Mouse (Mus musculus): Measurements from ENCODE around the gene Gm14226. TPM values are rescaled to one million over a fixed set of nuclear protein-coding genes. Genes with fewer than 3 reads are reported as not detected.
A peak's percentile ranks its signal among the peaks of the same experiment; 100 is the strongest.
"Not testable (repeated sequence)": the region's sequence is repeated elsewhere in the genome, so short reads cannot be mapped to it uniquely, and the experiment has no call there.

Gm14226 gene
- polyA plus RNA-seq, 1 experiment from 2014 or later, result 0.69 TPM

GRCm38 (mm10) chr2:155005491-155005890 is 12.6 kb upstream of the Gm14226 start:
- H3K4me3 ChIP-seq (ENCODE audit: control insufficient read depth in 1 of 2, insufficient read depth in 1 of 2, low read depth in 1 of 2, low read length in 2 of 2), result no peak overlapping the region
- H3K36me3 ChIP-seq (ENCODE audit: control insufficient read depth, insufficient read depth, low read length), result no peaks in the 10 kb centered on the region
- H3K4me1 ChIP-seq (ENCODE audit: control insufficient read depth in 2 of 2, insufficient read depth in 2 of 2, low read length in 2 of 2), result no peaks in the 10 kb centered on the region
- WGBS, result 85% methylated on average over 11 of the region's 11 CpGs
- no peaks in the 10 kb centered on the region for H3K9me3 ChIP-seq (ENCODE audit: control insufficient read depth, low read length)
- no peak overlapping the region for H3K9ac ChIP-seq (ENCODE audit: low read length)
- H3K27ac ChIP-seq (replicated peaks in 1 of 2; ENCODE audit: control insufficient read depth in 1 of 2, insufficient read depth in 1 of 2, low read depth in 2 of 2, low read length in 2 of 2), result no peak overlapping the region
- no peak overlapping the region for H3K4me2 ChIP-seq (ENCODE audit: low read length)
- H3K27me3 ChIP-seq (ENCODE audit: control insufficient read depth, insufficient read depth, low read length), result no peaks in the 10 kb centered on the region
- no peak for ATAC-seq (ENCODE audit: insufficient number of reproducible peaks, insufficient read depth, low FRiP score, low read depth)

- Histone ChIP-seq H3K9ac (ENCODE audit: low read length) (no peak overlapping the region), H3K9me3 (ENCODE audit: control insufficient read depth, low read length) (no peaks in the 10 kb centered on the region), H3K4me2 (ENCODE audit: low read length) (no peak overlapping the region), H3K4me3 (ENCODE audit: control insufficient read depth in 1 of 2, insufficient read depth in 1 of 2, low read depth in 1 of 2, low read length in 2 of 2) (no peak overlapping the region), H3K27ac (replicated peaks in 1 of 2; ENCODE audit: control insufficient read depth in 1 of 2, insufficient read depth in 1 of 2, low read depth in 2 of 2, low read length in 2 of 2) (no peak overlapping the region), H3K4me1 (ENCODE audit: control insufficient read depth in 2 of 2, insufficient read depth in 2 of 2, low read length in 2 of 2) (no peaks in the 10 kb centered on the region), H3K36me3 (ENCODE audit: control insufficient read depth, insufficient read depth, low read length) (no peaks in the 10 kb centered on the region), H3K27me3 (ENCODE audit: control insufficient read depth, insufficient read depth, low read length) (peaks cover 15% of the 10 kb centered on the region; the same call in 1 of the 2 replicates)
- no peak for ATAC-seq (ENCODE audit: insufficient number of reproducible peaks, insufficient read depth, low FRiP score, low read depth)
- 35% methylated on average over 3 of the region's 3 CpGs for WGBS
These were observed 6.9 kb upstream of the Gm14226 start for GRCm38 (mm10) chr2:155011086-155011656.

GRCm38 (mm10) chr2:155012991-155013390 is 5.1 kb upstream of the Gm14226 start:
- Histone ChIP-seq H3K36me3 (ENCODE audit: control insufficient read depth, insufficient read depth, low read length) (no peaks in the 10 kb centered on the region), H3K4me1 (ENCODE audit: control insufficient read depth in 2 of 2, insufficient read depth in 2 of 2, low read length in 2 of 2) (no peaks in the 10 kb centered on the region), H3K9me3 (ENCODE audit: control insufficient read depth, low read length) (no peaks in the 10 kb centered on the region), H3K27ac (replicated peaks in 1 of 2; ENCODE audit: control insufficient read depth in 1 of 2, insufficient read depth in 1 of 2, low read depth in 2 of 2, low read length in 2 of 2) (no peak overlapping the region), H3K27me3 (ENCODE audit: control insufficient read depth, insufficient read depth, low read length) (peaks cover 15% of the 10 kb centered on the region; the same call in 1 of the 2 replicates), H3K4me3 (ENCODE audit: control insufficient read depth in 1 of 2, insufficient read depth in 1 of 2, low read depth in 1 of 2, low read length in 2 of 2) (no peak overlapping the region), H3K9ac (ENCODE audit: low read length) (no peak overlapping the region), H3K4me2 (ENCODE audit: low read length) (no peak overlapping the region)
- no peak for ATAC-seq (ENCODE audit: insufficient number of reproducible peaks, insufficient read depth, low FRiP score, low read depth)
- WGBS, result 83% methylated on average over 6 of the region's 6 CpGs

GRCm38 (mm10) chr2:155016751-155017150 is 1.3 kb upstream of the Gm14226 start:
- not testable (repeated sequence) for H3K27ac ChIP-seq (replicated peaks in 1 of 2; ENCODE audit: control insufficient read depth in 1 of 2, insufficient read depth in 1 of 2, low read depth in 2 of 2, low read length in 2 of 2); H3K4me2 ChIP-seq (ENCODE audit: low read length); H3K4me1 ChIP-seq (ENCODE audit: control insufficient read depth in 2 of 2, insufficient read depth in 2 of 2, low read length in 2 of 2); H3K36me3 ChIP-seq (ENCODE audit: control insufficient read depth, insufficient read depth, low read length); H3K9me3 ChIP-seq (ENCODE audit: control insufficient read depth, low read length); H3K4me3 ChIP-seq (ENCODE audit: control insufficient read depth in 1 of 2, insufficient read depth in 1 of 2, low read depth in 1 of 2, low read length in 2 of 2); H3K9ac ChIP-seq (ENCODE audit: low read length); ATAC-seq (ENCODE audit: insufficient number of reproducible peaks, insufficient read depth, low FRiP score, low read depth)
- WGBS, result 21% methylated on average over 6 of the region's 9 CpGs
- peaks cover 20% of the 10 kb centered on the region; the same call in 1 of the 2 replicates for H3K27me3 ChIP-seq (ENCODE audit: control insufficient read depth, insufficient read depth, low read length)

GRCm38 (mm10) chr2:155018762-155019641 is 936 bp downstream of the Gm14226 start:
- Histone ChIP-seq H3K9me3 (ENCODE audit: control insufficient read depth, low read length) (no peaks in the 10 kb centered on the region), H3K4me1 (ENCODE audit: control insufficient read depth in 2 of 2, insufficient read depth in 2 of 2, low read length in 2 of 2) (0 out of 4 replicates have a peak, but pooled peaks cover 0 to 5% of the 10 kb centered on the region in 2 experiments)

GRCm38 (mm10) chr2:155019673-155020072 is 1.6 kb downstream of the Gm14226 start:
- peak overlapping the region; percentile 40 to 55 for H3K4me3 ChIP-seq (ENCODE audit: control insufficient read depth in 1 of 2, insufficient read depth in 1 of 2, low read depth in 1 of 2, low read length in 2 of 2)
- ATAC-seq (ENCODE audit: insufficient number of reproducible peaks, insufficient read depth, low FRiP score, low read depth), result peak; percentile 47; the same call in 1 of the 2 replicates
- H3K4me1 ChIP-seq (ENCODE audit: control insufficient read depth in 2 of 2, insufficient read depth in 2 of 2, low read length in 2 of 2), result 0 out of 4 replicates have a peak, but pooled peaks cover 0 to 5% of the 10 kb centered on the region in 2 experiments
- no peaks in the 10 kb centered on the region for H3K9me3 ChIP-seq (ENCODE audit: control insufficient read depth, low read length)
- WGBS, result 2% methylated on average over 22 of the region's 22 CpGs
- H3K9ac ChIP-seq (ENCODE audit: low read length), result peak overlapping the region; percentile 74
- H3K4me2 ChIP-seq (ENCODE audit: low read length), result peak overlapping the region; percentile 96
- H3K36me3 ChIP-seq (ENCODE audit: control insufficient read depth, insufficient read depth, low read length), result no peaks in the 10 kb centered on the region
- peaks cover 6% of the 10 kb centered on the region; the same call in 1 of the 2 replicates for H3K27me3 ChIP-seq (ENCODE audit: control insufficient read depth, insufficient read depth, low read length)
- peak overlapping the region; percentile 29 to 60 for H3K27ac ChIP-seq (replicated peaks in 1 of 2; ENCODE audit: control insufficient read depth in 1 of 2, insufficient read depth in 1 of 2, low read depth in 2 of 2, low read length in 2 of 2)

More at GRCm38 (mm10) chr2:155018762-155019641, 936 bp downstream of the Gm14226 start:
- Histone ChIP-seq H3K9ac (ENCODE audit: low read length) (peak overlapping the region; percentile 74), H3K4me2 (ENCODE audit: low read length) (peak overlapping the region; percentile 96), H3K27me3 (ENCODE audit: control insufficient read depth, insufficient read depth, low read length) (peaks cover 12% of the 10 kb centered on the region; the same call in 1 of the 2 replicates), H3K4me3 (ENCODE audit: control insufficient read depth in 1 of 2, insufficient read depth in 1 of 2, low read depth in 1 of 2, low read length in 2 of 2) (peak overlapping the region; percentile 40 to 55), H3K36me3 (ENCODE audit: control insufficient read depth, insufficient read depth, low read length) (no peaks in the 10 kb centered on the region), H3K27ac (replicated peaks in 1 of 2; ENCODE audit: control insufficient read depth in 1 of 2, insufficient read depth in 1 of 2, low read depth in 2 of 2, low read length in 2 of 2) (peak overlapping the region; percentile 29 to 60)
- WGBS, result under 1% methylated on average over 38 of the region's 38 CpGs
- peak; percentile 72 for ATAC-seq (ENCODE audit: insufficient number of reproducible peaks, insufficient read depth, low FRiP score, low read depth)

- H3K27ac ChIP-seq (replicated peaks in 1 of 2; ENCODE audit: control insufficient read depth in 1 of 2, insufficient read depth in 1 of 2, low read depth in 2 of 2, low read length in 2 of 2); H3K9me3 ChIP-seq (ENCODE audit: control insufficient read depth, low read length); H3K9ac ChIP-seq (ENCODE audit: low read length); ATAC-seq (ENCODE audit: insufficient number of reproducible peaks, insufficient read depth, low FRiP score, low read depth); H3K36me3 ChIP-seq (ENCODE audit: control insufficient read depth, insufficient read depth, low read length); H3K4me1 ChIP-seq (ENCODE audit: control insufficient read depth in 2 of 2, insufficient read depth in 2 of 2, low read length in 2 of 2); H3K27me3 ChIP-seq (ENCODE audit: control insufficient read depth, insufficient read depth, low read length); H3K4me3 ChIP-seq (ENCODE audit: control insufficient read depth in 1 of 2, insufficient read depth in 1 of 2, low read depth in 1 of 2, low read length in 2 of 2): not testable (repeated sequence)
- WGBS, result 44% methylated on average over 20 of the region's 20 CpGs
- H3K4me2 ChIP-seq (ENCODE audit: low read length), result peak overlapping the region; percentile 96
These were observed 2.3 kb downstream of the Gm14226 start for GRCm38 (mm10) chr2:155020247-155020826.

Data from heart, embryonic 14.5 days (tissue).